Mouse (Mus musculus): ENCODE results near the gene Commd3.

GRCm38 (mm10) chr2:18693871-18694610, 21.9 kb downstream of the Commd3 start, which contains the start of gene Spag6:
- no peak for TF ChIP-seq CTCF (IDR thresholded peaks at IDR 0.05; ENCODE audit: control insufficient read depth, insufficient read depth, insufficient replicate concordance, low read depth, low read length)
- no peak; the same call in 1 of the 2 replicates for TF ChIP-seq POLR2A (IDR thresholded peaks at IDR 0.05; ENCODE audit: control insufficient read depth, low read depth, low read length)
